Mouse (Mus musculus) Patski (cell line): ENCODE data around the gene Npas3. TPM values are rescaled to one million over a fixed set of nuclear protein-coding genes. Genes with fewer than 3 reads are reported as not detected.

Source experiments
- ATAC-seq: fragments of 100-300 bp; one replicate; pipeline ENCODE4 v1.8.0; 2021
- CTCF ChIA-PET: fragments of 350-600 bp; sonication (Branson Sonifier 250); formaldehyde crosslinking; loops from one replicate; lab custom pipeline; 2022; ENCODE audit warnings: inconsistent platforms; lab: Charles Lee
- POLR2A ChIA-PET: fragments of 350-600 bp; sonication (Branson Sonifier 250); formaldehyde crosslinking; loops from one replicate; lab custom pipeline; 2022; ENCODE audit warnings: antibody characterized with exemption, inconsistent platforms; lab: Charles Lee
- DNase-seq: peaks from one replicate; pipeline ENCODE4 v3.0.0-alpha.2; 2011; ENCODE audit warnings: low read depth, low spot score
- H3K27me3 ChIP-seq: fragments of 371-371 bp; one replicate; pipeline ENCODE4 v1.5.1; 2021
- CTCF ChIP-seq: fragments of 100-300 bp; IDR thresholded peaks from one replicate; pipeline ENCODE4 v1.5.1; 2021
- in situ Hi-C: fragments of 300-500 bp; cut with MboI; formaldehyde crosslinking; loops from 3 replicates; pipeline ENCODE4 v1.11.1; 2018; ENCODE audit warnings: low pct_unique_long_range_greater_than_20kb, mixed read lengths
- polyA plus RNA-seq: library from polyadenylated mRNA; unstranded; gene quantifications from one replicate; pipeline ENCODE4 v1.2.3, GENCODE M21; 2021

The Npas3 gene
- polyA plus RNA-seq, 1 experiment from 2014 or later, result 0.08 TPM

- ChIA-PET POLR2A (no interaction called here), CTCF (interaction anchor here (1.2 kb wide), 1 partner anchor 12 kb away, joined by 5 read pairs; no protein-coding TSS in a partner anchor)
- H3K27me3 ChIP-seq, result no peaks in the 10 kb centered on the region
- no peak for DNase-seq
- no peak for TF ChIP-seq CTCF
- in situ Hi-C loops, result no loop called here
- ATAC-seq, result no peak
Observed at GRCm38 (mm10) chr12:53631315-53632106, 383.0 kb downstream of the Npas3 start.

- ATAC-seq (no peak), DNase-seq (no peak)
- no peak for TF ChIP-seq CTCF
- ChIA-PET CTCF (interaction anchor here (0.9 kb wide), 1 partner anchor 9 kb away, joined by 3 read pairs; no protein-coding TSS in a partner anchor), POLR2A (no interaction called here)
- no peaks in the 10 kb centered on the region for H3K27me3 ChIP-seq
- in situ Hi-C loops, result no loop called here
Observed at GRCm38 (mm10) chr12:53638571-53638970, 390.1 kb downstream of the Npas3 start.

GRCm38 (mm10) chr12:53647282-53647681 is 398.8 kb downstream of the Npas3 start:
- in situ Hi-C loops, result no loop called here
- ATAC-seq (no peak), DNase-seq (no peak)
- no peak for TF ChIP-seq CTCF
- ChIA-PET CTCF (interaction anchor here (0.8 to 1.4 kb wide), 2 partner anchors 9 kb away, joined by 3 read pairs; no protein-coding TSS in a partner anchor), POLR2A (no interaction called here)
- H3K27me3 ChIP-seq, result peaks cover 3% of the 10 kb centered on the region

GRCm38 (mm10) chr12:53656301-53656700 is 407.8 kb downstream of the Npas3 start:
- no peak for ATAC-seq
- TF ChIP-seq CTCF, result no peak
- CTCF ChIA-PET, result interaction anchor here (1.2 kb wide), 1 partner anchor 9 kb away, joined by 3 read pairs; no protein-coding TSS in a partner anchor

GRCm38 (mm10) chr12:53664084-53664483 is 415.6 kb downstream of the Npas3 start:
- ChIA-PET CTCF (no interaction called here), POLR2A (no interaction called here)
- in situ Hi-C loops, result no loop called here
- DNase-seq, result no peak
- H3K27me3 ChIP-seq, result no peaks in the 10 kb centered on the region
- ATAC-seq, result no peak
- no peak for TF ChIP-seq CTCF

More at GRCm38 (mm10) chr12:53656301-53656700, 407.8 kb downstream of the Npas3 start:
- in situ Hi-C loops, result no loop called here
- POLR2A ChIA-PET, result no interaction called here
- no peak for DNase-seq
- no peaks in the 10 kb centered on the region for H3K27me3 ChIP-seq

- DNase-seq (no peak), ATAC-seq (no peak)
- CTCF ChIA-PET, result no interaction called here
- no peaks in the 10 kb centered on the region for H3K27me3 ChIP-seq
- POLR2A ChIA-PET, result no interaction called here
- in situ Hi-C loops, result no loop called here
- no peak for TF ChIP-seq CTCF
Observed at GRCm38 (mm10) chr12:53671846-53672245, 423.4 kb downstream of the Npas3 start.

GRCm38 (mm10) chr12:53677091-53677630 is 428.7 kb downstream of the Npas3 start:
- H3K27me3 ChIP-seq, result no peaks in the 10 kb centered on the region
- TF ChIP-seq CTCF, result no peak
- DNase-seq (peak; percentile 20), ATAC-seq (peak; percentile 54)
- POLR2A ChIA-PET, result interaction anchor here (1.6 kb wide), 1 partner anchor 9 kb away, joined by 3 read pairs; no protein-coding TSS in a partner anchor
- in situ Hi-C loops, result no loop called here
- CTCF ChIA-PET, result no interaction called here

GRCm38 (mm10) chr12:53678166-53678565 is 429.7 kb downstream of the Npas3 start:
- ChIA-PET POLR2A (interaction anchor here (1.6 kb wide), 1 partner anchor 10 kb away, joined by 3 read pairs; no protein-coding TSS in a partner anchor), CTCF (interaction anchor here (0.6 to 1.0 kb wide), 2 partner anchors 11 to 83 kb away, joined by 3 to 4 read pairs; no protein-coding TSS in a partner anchor)
- no peak for ATAC-seq
- no peak for TF ChIP-seq CTCF
- H3K27me3 ChIP-seq, result no peaks in the 10 kb centered on the region
- DNase-seq, result no peak
- in situ Hi-C loops, result no loop called here

GRCm38 (mm10) chr12:53679161-53679560 is 430.7 kb downstream of the Npas3 start:
- ATAC-seq (no peak), DNase-seq (no peak)
- POLR2A ChIA-PET, result no interaction called here
- CTCF ChIA-PET, result no interaction called here
- no peak for TF ChIP-seq CTCF
- in situ Hi-C loops, result no loop called here
- H3K27me3 ChIP-seq, result no peaks in the 10 kb centered on the region

- no peak for ATAC-seq
- no peak for DNase-seq
- H3K27me3 ChIP-seq, result no peaks in the 10 kb centered on the region
- POLR2A ChIA-PET, result no interaction called here
- TF ChIP-seq CTCF, result no peak
- CTCF ChIA-PET, result no interaction called here
- in situ Hi-C loops, result no loop called here
Observed at GRCm38 (mm10) chr12:53680501-53680900, 432.0 kb downstream of the Npas3 start.

GRCm38 (mm10) chr12:53682036-53682435 is 433.6 kb downstream of the Npas3 start:
- no peaks in the 10 kb centered on the region for H3K27me3 ChIP-seq
- in situ Hi-C loops, result no loop called here
- DNase-seq, result no peak
- ChIA-PET CTCF (no interaction called here), POLR2A (no interaction called here)
- ATAC-seq, result no peak
- peak; percentile 34 for TF ChIP-seq CTCF
